Mouse (Mus musculus): ENCODE measurements at regions not wholly inside any gene's neighbourhood (a gene's known extent, or its start where the extent isn't known, plus 50 kb on each side); places are given as distances from the start of the nearest gene placed in this dataset.

- TF ChIP-seq GATA1 (IDR thresholded peaks at IDR 0.05; ENCODE audit: borderline replicate concordance, low read length) (no peak), FLI1 (IDR thresholded peaks at IDR 0.05; ENCODE audit: low read length) (no peak)
Observed at GRCm38 (mm10) chr3:34781770-34782169, 131.6 kb downstream of the Sox2 start.

All from megakaryocyte, embryonic 14.5 days (primary cell).